Mouse (Mus musculus): ENCODE measurements around the gene Ppp1r12b.

- no peak for TF ChIP-seq POLR2A (IDR thresholded peaks at IDR 0.05; ENCODE audit: control insufficient read depth, extremely low read depth, insufficient read depth, low read length, poor library complexity)
- TF ChIP-seq CTCF (IDR thresholded peaks at IDR 0.05; ENCODE audit: borderline replicate concordance, control insufficient read depth, extremely low read depth, insufficient read depth, low read length, poor library complexity), result no peak
These were observed 177.7 kb downstream of the Ppp1r12b start for GRCm38 (mm10) chr1:134777936-134778548.
